Mouse (Mus musculus) ES-Bruce4 (cell line): Measurements from ENCODE around the gene Slc28a2. TPM values are rescaled to one million over a fixed set of nuclear protein-coding genes. Genes with fewer than 3 reads are reported as not detected.
"Not testable (repeated sequence)": the region's sequence is repeated elsewhere in the genome, so short reads cannot be mapped to it uniquely, and the experiment has no call there.

Source experiments
- H3K27ac ChIP-seq: 2 replicates; pipeline ENCODE4 v1.5.1; 2012; ENCODE audit warnings: low read length, inconsistent platforms; ENCODE audit not compliant: insufficient read depth
- H3K27me3 ChIP-seq: 2 replicates; pipeline ENCODE4 v1.6.1; 2012; ENCODE audit warnings: mild to moderate bottlenecking, low read length, inconsistent platforms; ENCODE audit not compliant: control insufficient read depth, poor library complexity, insufficient read depth, severe bottlenecking
- H3K36me3 ChIP-seq: 2 replicates; pipeline ENCODE4 v1.6.1; 2012; ENCODE audit warnings: inconsistent platforms, mild to moderate bottlenecking, low read length, moderate library complexity; ENCODE audit not compliant: control insufficient read depth, poor library complexity, insufficient read depth, severe bottlenecking
- H3K4me1 ChIP-seq: one replicate; pipeline ENCODE4 v1.8.1; 2011; ENCODE audit warnings: low read length; ENCODE audit not compliant: control insufficient read depth, insufficient read depth
- H3K4me3 ChIP-seq: 2 replicates; pipeline ENCODE4 v1.5.1; 2011; ENCODE audit warnings: low read depth, mild to moderate bottlenecking, low read length
- H3K9ac ChIP-seq: 2 replicates; pipeline ENCODE4 v1.6.1; 2012; ENCODE audit warnings: low read depth, mild to moderate bottlenecking, inconsistent platforms; ENCODE audit not compliant: poor library complexity, severe bottlenecking
- H3K9me3 ChIP-seq: replicated peaks from 2 replicates; pipeline ENCODE4 v1.6.1; 2012; ENCODE audit warnings: mild to moderate bottlenecking, low read length, inconsistent platforms; ENCODE audit not compliant: control insufficient read depth, poor library complexity, insufficient read depth, severe bottlenecking
- CTCF ChIP-seq: IDR thresholded peaks from one replicate; pipeline ENCODE4 v1.8.1; 2011; ENCODE audit warnings: low read depth, low read length
- EP300 ChIP-seq: IDR thresholded peaks from 2 replicates; pipeline ENCODE4 v1.6.1; 2011; ENCODE audit warnings: low read depth, low read length; ENCODE audit not compliant: insufficient read depth
- POLR2A ChIP-seq: IDR thresholded peaks from one replicate; pipeline ENCODE4 v1.8.1; 2011; ENCODE audit warnings: low read length; ENCODE audit not compliant: insufficient read depth
- polyA plus RNA-seq: library from polyadenylated mRNA; stranded (reverse); fragments of >200 nt; gene quantifications from 2 replicates; pipeline ENCODE4 v1.2.4, GENCODE M21; 2011; ENCODE audit warnings: low read depth; ENCODE audit not compliant: missing spikeins, insufficient read depth, insufficient read length

The Slc28a2 gene
- polyA plus RNA-seq: not detected in 2 replicates

GRCm38 (mm10) chr2:122426200-122426599 lies at the start of gene Slc28a2:
TSS of gene Slc28a2 (plus strand) at chr2:122426477.
- not testable (repeated sequence) for H3K9me3 ChIP-seq, H3K4me3 ChIP-seq, H3K4me1 ChIP-seq, H3K36me3 ChIP-seq, H3K9ac ChIP-seq, H3K27ac ChIP-seq, H3K27me3 ChIP-seq

DNA sequence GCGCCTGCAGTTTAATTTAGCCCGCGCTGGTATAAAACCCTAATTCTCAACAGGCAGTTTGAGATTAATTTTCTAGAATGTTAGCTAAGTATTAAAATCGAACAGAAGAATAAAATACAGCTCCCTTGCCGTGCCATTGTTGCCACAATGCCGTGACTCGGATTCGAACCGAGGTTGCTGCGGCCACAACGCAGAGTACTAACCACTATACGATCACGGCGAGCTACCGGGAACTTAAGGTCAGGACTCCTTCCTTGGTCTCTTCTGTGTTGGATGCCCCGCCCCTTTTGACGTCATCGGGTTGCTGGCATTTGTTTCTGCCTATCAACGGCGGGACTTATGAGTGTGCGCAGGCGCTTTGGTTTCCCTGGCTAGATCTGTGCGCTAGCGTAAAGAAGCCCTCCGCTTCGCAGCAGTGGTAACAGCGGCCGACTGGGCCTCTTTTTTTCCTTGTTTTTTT lies 49.0 kb upstream of the Slc28a2 start:
- H3K27ac ChIP-seq: no peak overlapping the region
- peak overlapping the region; percentile 64 for H3K9ac ChIP-seq
- no peaks in the 10 kb centered on the region for H3K4me1 ChIP-seq
- no peaks in the 10 kb centered on the region for H3K9me3 ChIP-seq
- H3K36me3 ChIP-seq: no peaks in the 10 kb centered on the region
- TF ChIP-seq EP300 (peak; percentile 62; the same call in 1 of the 2 replicates), POLR2A (no peak), CTCF (no peak)
- H3K4me3 ChIP-seq: peak overlapping the region; percentile 80
- H3K27me3 ChIP-seq: no peaks in the 10 kb centered on the region

DNA sequence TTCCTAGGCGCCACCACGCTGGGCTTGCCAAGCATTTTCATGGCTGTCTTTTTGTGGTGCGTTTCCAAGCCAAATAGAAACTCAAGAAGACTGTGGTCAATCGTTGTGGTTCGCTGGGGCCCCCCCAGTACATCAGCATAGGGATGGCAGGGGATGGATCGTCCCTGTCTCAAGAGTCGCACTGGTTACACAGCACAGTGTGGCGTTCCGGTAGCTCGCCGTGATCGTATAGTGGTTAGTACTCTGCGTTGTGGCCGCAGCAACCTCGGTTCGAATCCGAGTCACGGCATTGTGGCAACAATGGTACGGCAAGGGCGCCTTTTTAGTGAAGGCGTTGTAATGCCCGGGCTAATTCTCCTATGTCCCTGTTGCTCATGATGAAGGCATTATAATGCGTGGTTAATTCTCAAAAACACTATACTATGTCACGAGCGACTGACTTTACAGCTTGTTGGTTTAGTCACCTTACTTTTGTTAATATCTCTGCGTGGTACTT lies 48.5 kb upstream of the Slc28a2 start:
- Histone ChIP-seq H3K4me1 (no peaks in the 10 kb centered on the region), H3K9me3 (no peaks in the 10 kb centered on the region), H3K9ac (peak overlapping the region; percentile 64), H3K27ac (peak overlapping the region; percentile 24; the same call in 1 of the 2 replicates), H3K4me3 (peak overlapping the region; percentile 80), H3K27me3 (no peaks in the 10 kb centered on the region), H3K36me3 (no peaks in the 10 kb centered on the region)
- TF ChIP-seq POLR2A (no peak), EP300 (peak; percentile 44; the same call in 1 of the 2 replicates), CTCF (no peak)

- H3K4me3 ChIP-seq: peak overlapping the region; percentile 46
- no peaks in the 10 kb centered on the region for H3K9me3 ChIP-seq
- H3K27ac ChIP-seq: 0 out of 2 replicates have a peak overlapping the region, but pooled peaks have one; percentile 24
- H3K9ac ChIP-seq: no peak overlapping the region
- TF ChIP-seq POLR2A (no peak), CTCF (no peak), EP300 (no peak)
- H3K27me3 ChIP-seq: no peaks in the 10 kb centered on the region
- no peaks in the 10 kb centered on the region for H3K36me3 ChIP-seq
- H3K4me1 ChIP-seq: no peaks in the 10 kb centered on the region
These were observed 47.6 kb upstream of the Slc28a2 start for GRCm38 (mm10) chr2:122378421-122379291.

DNA sequence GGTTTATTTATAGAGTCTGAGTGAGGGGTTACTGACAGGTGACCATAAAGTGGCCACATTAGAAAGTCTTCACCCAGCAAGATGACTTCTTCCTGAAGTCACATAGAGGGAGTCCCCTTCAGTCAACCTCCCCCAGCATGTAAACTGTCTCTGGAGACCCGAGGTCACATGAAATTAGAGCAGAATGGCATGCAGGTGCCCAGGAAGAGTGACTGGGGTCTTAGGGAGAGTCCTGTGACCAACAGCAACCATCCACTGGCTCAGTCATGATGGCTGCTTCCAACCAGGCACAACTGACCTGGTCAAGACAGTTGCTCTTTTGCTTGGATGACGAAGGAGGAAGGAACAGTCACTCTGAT lies 47.0 kb upstream of the Slc28a2 start:
- TF ChIP-seq CTCF: no peak
- TF ChIP-seq POLR2A: no peak
- TF ChIP-seq EP300: no peak
- Histone ChIP-seq H3K27ac (no peak overlapping the region), H3K36me3 (no peaks in the 10 kb centered on the region), H3K4me1 (no peaks in the 10 kb centered on the region), H3K9ac (no peak overlapping the region), H3K4me3 (no peak overlapping the region), H3K27me3 (no peaks in the 10 kb centered on the region), H3K9me3 (no peaks in the 10 kb centered on the region)

GRCm38 (mm10) chr2:122380768-122381311 lies 45.4 kb upstream of the Slc28a2 start:
- H3K9me3 ChIP-seq: no peaks in the 10 kb centered on the region
- H3K27me3 ChIP-seq: no peaks in the 10 kb centered on the region
- no peaks in the 10 kb centered on the region for H3K4me1 ChIP-seq
- H3K36me3 ChIP-seq: no peaks in the 10 kb centered on the region
- H3K9ac ChIP-seq: no peak overlapping the region
- no peak overlapping the region for H3K27ac ChIP-seq
- TF ChIP-seq POLR2A: no peak
- no peak for TF ChIP-seq CTCF
- TF ChIP-seq EP300: no peak
- peak overlapping the region; percentile 31 for H3K4me3 ChIP-seq
